Mouse (Mus musculus) MEL (cell line): ENCODE measurements at regions not wholly inside any gene's neighbourhood (a gene's known extent, or its start where the extent isn't known, plus 50 kb on each side); places are given as distances from the start of the nearest gene placed in this dataset.

Experiments
- DNase-seq: peaks from one replicate; pipeline ENCODE4 v3.0.0; 2011; ENCODE audit warnings: low read depth, low spot score
- H3K27ac ChIP-seq: 2 replicates; pipeline ENCODE4 v1.5.1; 2012; ENCODE audit warnings: low read depth, mild to moderate bottlenecking, control low read depth, low read length, moderate library complexity; ENCODE audit not compliant: control insufficient read depth
- H3K27me3 ChIP-seq, 2 experiments: fragments of 150-350 bp in 1 of 2; sonication (generic) in 1 of 2; 2 replicates each; pipeline ENCODE4 v1.6.1; 2012; ENCODE audit warnings: low read length in 2 of 2, mild to moderate bottlenecking in 2 of 2, improper control_type of control experiment in 1 of 2, moderate library complexity in 1 of 2; ENCODE audit not compliant: insufficient read depth in 2 of 2, control insufficient read depth in 1 of 2
- H3K36me3 ChIP-seq, 2 experiments: 2 replicates each; pipeline ENCODE4 v1.6.1; 2012 to 2014; ENCODE audit warnings: low read length in 2 of 2, improper control_type of control experiment in 1 of 2, inconsistent platforms in 1 of 2, mild to moderate bottlenecking in 1 of 2; ENCODE audit not compliant: insufficient read depth in 2 of 2, control insufficient read depth in 1 of 2
- H3K4me1 ChIP-seq, 2 experiments: fragments of 150-350 bp in 1 of 2; sonication (generic) in 1 of 2; 2 replicates each; pipeline ENCODE4 v1.6.1; 2012; ENCODE audit warnings: low read length in 2 of 2, improper control_type of control experiment in 1 of 2, mild to moderate bottlenecking in 1 of 2; ENCODE audit not compliant: insufficient read depth in 2 of 2, control insufficient read depth in 1 of 2
- H3K4me3 ChIP-seq, 2 experiments: fragments of 150-350 bp in 1 of 2; sonication (generic) in 1 of 2; 2 replicates each; pipeline ENCODE4 v1.5.1; 2012; ENCODE audit warnings: low read depth in 2 of 2, low read length in 2 of 2, mild to moderate bottlenecking in 2 of 2, moderate library complexity in 2 of 2, control low read depth in 1 of 2, improper control_type of control experiment in 1 of 2; ENCODE audit not compliant: control insufficient read depth in 1 of 2, insufficient read depth in 1 of 2
- H3K79me2 ChIP-seq: 2 replicates; pipeline ENCODE4 v1.6.1; 2012; ENCODE audit warnings: mild to moderate bottlenecking, low read length, moderate library complexity; ENCODE audit not compliant: control insufficient read depth, poor library complexity, insufficient read depth
- H3K9ac ChIP-seq: 2 replicates; pipeline ENCODE4 v1.6.1; 2012; ENCODE audit warnings: low read depth, mild to moderate bottlenecking, control low read depth, low read length, moderate library complexity; ENCODE audit not compliant: control insufficient read depth, poor library complexity, severe bottlenecking
- H3K9me3 ChIP-seq: fragments of 150-350 bp; sonication (generic); replicated peaks from 2 replicates; pipeline ENCODE4 v1.6.1; 2012; ENCODE audit warnings: mild to moderate bottlenecking, low read length, improper control_type of control experiment, moderate library complexity; ENCODE audit not compliant: insufficient read depth
- CHD2 ChIP-seq: IDR thresholded peaks from 2 replicates; pipeline ENCODE4 v1.6.1; 2011; ENCODE audit warnings: low read length, improper control_type of control experiment
- CTCF ChIP-seq, 3 experiments: IDR thresholded peaks in 2 of 3; conservative IDR thresholded peaks in 1 of 3; 2 replicates each; pipeline ENCODE4 v1.5.1; 2011 to 2012; ENCODE audit warnings: low read length in 3 of 3, low read depth in 2 of 3, mild to moderate bottlenecking in 2 of 3, improper control_type of control experiment in 1 of 3, inconsistent platforms in 1 of 3, mixed read lengths in 1 of 3, moderate library complexity in 1 of 3; ENCODE audit not compliant: control insufficient read depth in 1 of 3, insufficient read depth in 1 of 3, poor library complexity in 1 of 3, severe bottlenecking in 1 of 3
- E2F4 ChIP-seq: IDR thresholded peaks from 2 replicates; pipeline ENCODE4 v1.6.1; 2011; ENCODE audit warnings: low read depth, low read length, improper control_type of control experiment, borderline replicate concordance
- ELF1 ChIP-seq: IDR thresholded peaks from 2 replicates; pipeline ENCODE4 v1.6.1; 2014; ENCODE audit warnings: low read depth, mild to moderate bottlenecking, inconsistent platforms, low read length, improper control_type of control experiment, moderate library complexity
- ETS1 ChIP-seq: IDR thresholded peaks from 2 replicates; pipeline ENCODE4 v1.6.1; 2012; ENCODE audit warnings: low read depth, mild to moderate bottlenecking, inconsistent platforms, low read length, improper control_type of control experiment, moderate library complexity
- HCFC1 ChIP-seq: IDR thresholded peaks from 2 replicates; pipeline ENCODE4 v1.6.1; 2012; ENCODE audit warnings: low read depth, mild to moderate bottlenecking, inconsistent platforms, low read length, improper control_type of control experiment, moderate library complexity
- KAT2A ChIP-seq: conservative IDR thresholded peaks from 2 replicates; pipeline ENCODE4 v1.6.1; 2012; ENCODE audit warnings: low read depth, low read length, improper control_type of control experiment, inconsistent platforms
- MAFK ChIP-seq: IDR thresholded peaks from 2 replicates; pipeline ENCODE4 v1.6.1; 2011; ENCODE audit warnings: low read depth, mild to moderate bottlenecking, low read length, improper control_type of control experiment, borderline replicate concordance
- MAX ChIP-seq: IDR thresholded peaks from 2 replicates; pipeline ENCODE4 v1.6.1; 2011; ENCODE audit warnings: low read length, improper control_type of control experiment
- MAZ ChIP-seq: IDR thresholded peaks from 2 replicates; pipeline ENCODE4 v1.6.1; 2012; ENCODE audit warnings: low read depth, mild to moderate bottlenecking, inconsistent platforms, low read length, improper control_type of control experiment
- MEF2A ChIP-seq: IDR thresholded peaks from 2 replicates; pipeline ENCODE4 v1.6.1; 2014; ENCODE audit warnings: low read depth, mild to moderate bottlenecking, inconsistent platforms, low read length, improper control_type of control experiment; ENCODE audit not compliant: poor library complexity, insufficient replicate concordance, severe bottlenecking; ENCODE audit errors: extremely low read depth
- POLR2AphosphoS5 ChIP-seq: IDR thresholded peaks from 2 replicates; pipeline ENCODE4 v1.6.1; 2012; ENCODE audit warnings: low read depth, borderline replicate concordance, mild to moderate bottlenecking, inconsistent platforms, low read length, moderate library complexity, mixed read lengths
- RCOR1 ChIP-seq: IDR thresholded peaks from 2 replicates; pipeline ENCODE4 v1.6.1; 2012; ENCODE audit warnings: low read depth, mild to moderate bottlenecking, inconsistent platforms, low read length, improper control_type of control experiment
- TAL1 ChIP-seq: IDR thresholded peaks from 2 replicates; pipeline ENCODE4 v1.6.1; 2012; ENCODE audit warnings: mild to moderate bottlenecking, inconsistent platforms, low read length, moderate library complexity, mixed read lengths
- TCF12 ChIP-seq: IDR thresholded peaks from 2 replicates; pipeline ENCODE4 v1.6.1; 2014; ENCODE audit warnings: low read depth, mild to moderate bottlenecking, inconsistent platforms, low read length, improper control_type of control experiment, moderate library complexity
- USF1 ChIP-seq: IDR thresholded peaks from 2 replicates; pipeline ENCODE4 v1.6.1; 2014; ENCODE audit warnings: low read depth, mild to moderate bottlenecking, inconsistent platforms, low read length, improper control_type of control experiment, moderate library complexity
- USF2 ChIP-seq, 2 experiments: IDR thresholded peaks; 2 replicates each; pipeline ENCODE4 v1.6.1; 2011 to 2012; ENCODE audit warnings: improper control_type of control experiment in 2 of 2, low read length in 2 of 2, borderline replicate concordance in 1 of 2, inconsistent platforms in 1 of 2, low read depth in 1 of 2, mild to moderate bottlenecking in 1 of 2; ENCODE audit not compliant: insufficient read depth in 1 of 2
- ZKSCAN1 ChIP-seq: IDR thresholded peaks from 2 replicates; pipeline ENCODE4 v1.6.1; 2012; ENCODE audit warnings: low read depth, mild to moderate bottlenecking, inconsistent platforms, low read length, improper control_type of control experiment, moderate library complexity

DNA sequence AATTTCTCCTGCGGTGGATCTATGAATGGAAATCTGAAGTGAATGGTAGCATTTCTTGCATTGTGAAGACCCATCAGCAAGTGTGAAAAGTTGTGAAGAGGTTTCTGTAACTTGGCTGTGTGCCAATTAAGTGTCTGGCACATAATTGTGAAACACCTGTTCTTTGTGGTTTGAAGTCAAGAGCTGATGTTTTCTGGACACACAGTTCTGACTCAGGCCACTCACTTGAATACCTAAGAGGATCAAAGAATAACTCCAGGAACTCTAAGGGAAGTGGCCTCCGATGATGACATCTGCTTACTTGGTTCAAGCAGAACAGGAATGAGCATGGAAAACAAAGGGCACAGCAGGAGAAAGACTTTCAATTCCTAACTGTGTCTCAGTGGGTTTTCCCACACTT is 534.2 kb downstream of the 1810013L24Rik start:
- Histone ChIP-seq H3K4me1 (no peaks in the 10 kb centered on the region), H3K9me3 (no peaks in the 10 kb centered on the region), H3K27me3 (no peaks in the 10 kb centered on the region), H3K79me2 (no peaks in the 10 kb centered on the region), H3K9ac (no peak overlapping the region), H3K4me3 (no peak overlapping the region), H3K27ac (no peak overlapping the region), H3K36me3 (no peaks in the 10 kb centered on the region)
- no peak for DNase-seq
- TF ChIP-seq MAX (no peak), TAL1 (no peak)

DNA sequence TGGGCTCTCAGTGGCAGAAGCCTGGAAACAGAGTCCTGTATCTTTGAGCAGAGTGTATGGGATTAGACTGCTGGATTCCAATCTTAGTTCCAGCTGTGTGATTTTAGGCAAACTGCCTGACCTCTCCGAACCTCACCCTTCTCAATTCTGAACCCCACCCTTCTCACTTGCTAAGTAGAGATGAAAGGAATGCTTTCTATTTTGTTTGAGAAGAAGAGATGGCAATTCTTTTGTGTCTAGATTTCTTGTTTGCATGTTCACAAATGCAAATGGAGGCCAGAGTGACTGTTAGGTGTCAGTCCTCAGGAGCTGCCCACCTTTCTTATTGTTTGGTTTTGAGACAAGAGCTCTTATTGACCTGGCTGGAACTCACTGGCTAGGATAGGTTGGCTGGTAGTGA is 561.1 kb downstream of the 1810013L24Rik start:
- Histone ChIP-seq H3K36me3 (no peaks in the 10 kb centered on the region), H3K9ac (no peak overlapping the region), H3K9me3 (no peaks in the 10 kb centered on the region), H3K27me3 (no peaks in the 10 kb centered on the region), H3K4me1 (no peaks in the 10 kb centered on the region), H3K79me2 (no peaks in the 10 kb centered on the region), H3K27ac (no peak overlapping the region), H3K4me3 (no peak overlapping the region)
- no peak for DNase-seq
- no peak for TF ChIP-seq ZKSCAN1
- TF ChIP-seq USF1: no peak
- no peak for TF ChIP-seq CTCF (IDR thresholded peaks at IDR 0.05 in 2 of 3, conservative IDR thresholded peaks at IDR 0.05 in 1 of 3; ENCODE audit: control insufficient read depth in 1 of 3, insufficient read depth in 1 of 3, low read depth in 2 of 3, low read length in 3 of 3, poor library complexity in 1 of 3, severe bottlenecking in 1 of 3)
- TF ChIP-seq HCFC1: no peak
- TF ChIP-seq TCF12: no peak

- no peak for DNase-seq
- Histone ChIP-seq H3K79me2 (no peaks in the 10 kb centered on the region), H3K27ac (no peak overlapping the region), H3K9me3 (no peaks in the 10 kb centered on the region), H3K27me3 (no peaks in the 10 kb centered on the region), H3K36me3 (no peaks in the 10 kb centered on the region), H3K9ac (no peak overlapping the region), H3K4me3 (no peak overlapping the region), H3K4me1 (no peaks in the 10 kb centered on the region)
- no peak for TF ChIP-seq MEF2A
- TF ChIP-seq TAL1: no peak
- TF ChIP-seq CHD2: no peak
- TF ChIP-seq RCOR1: no peak
- no peak for TF ChIP-seq MAZ
- TF ChIP-seq USF2 (IDR thresholded peaks at IDR 0.05; ENCODE audit: borderline replicate concordance in 1 of 2, insufficient read depth in 1 of 2, low read depth in 1 of 2, low read length in 2 of 2): no peak
- TF ChIP-seq KAT2A: no peak
- no peak for TF ChIP-seq MAFK
- no peak for TF ChIP-seq CTCF (IDR thresholded peaks at IDR 0.05 in 2 of 3, conservative IDR thresholded peaks at IDR 0.05 in 1 of 3; ENCODE audit: control insufficient read depth in 1 of 3, insufficient read depth in 1 of 3, low read depth in 2 of 3, low read length in 3 of 3, poor library complexity in 1 of 3, severe bottlenecking in 1 of 3)
- no peak for TF ChIP-seq ETS1
- no peak for TF ChIP-seq MAX
- TF ChIP-seq ELF1: no peak
- TF ChIP-seq POLR2AphosphoS5: no peak
- TF ChIP-seq E2F4: no peak
These were observed 574.8 kb downstream of the 1810013L24Rik start for GRCm38 (mm10) chr16:9404736-9405135.
